Mouse (Mus musculus): ENCODE results near the gene Prkca. TPM values are rescaled to one million over a fixed set of nuclear protein-coding genes. Genes with fewer than 3 reads are reported as not detected.

Prkca gene
- polyA plus RNA-seq, 1 experiment from 2014 or later, result 19.8 TPM

GRCm38 (mm10) chr11:108299913-108300312 is 43.8 kb downstream of the Prkca start:
- H3K4me2 ChIP-seq (ENCODE audit: low read length), result no peak overlapping the region
- H3K36me3 ChIP-seq (ENCODE audit: control insufficient read depth, insufficient read depth, low read length), result no peaks in the 10 kb centered on the region
- H3K27me3 ChIP-seq (replicated peaks; ENCODE audit: control insufficient read depth, insufficient read depth, low read length), result no peaks in the 10 kb centered on the region
- H3K4me3 ChIP-seq (ENCODE audit: low read depth, low read length), result no peak overlapping the region
- DNase-seq (ENCODE audit: low spot score), result no peak
- WGBS, result 64% methylated on average over 10 of the region's 10 CpGs
- ATAC-seq (replicated peaks; ENCODE audit: low FRiP score, low TSS enrichment, low read depth), result no peak; the same call in 1 of the 2 replicates
- H3K9me3 ChIP-seq (ENCODE audit: control insufficient read depth, low read length), result no peaks in the 10 kb centered on the region
- peaks cover 12% of the 10 kb centered on the region for H3K4me1 ChIP-seq (replicated peaks; ENCODE audit: control insufficient read depth, insufficient read depth, low read length)
- no peak overlapping the region for H3K27ac ChIP-seq (ENCODE audit: low read depth)
- no peak overlapping the region for H3K9ac ChIP-seq (ENCODE audit: low read length)

- DNase-seq (ENCODE audit: low spot score) (no peak), ATAC-seq (replicated peaks; ENCODE audit: low FRiP score, low TSS enrichment, low read depth) (no peak)
- Histone ChIP-seq H3K4me3 (ENCODE audit: low read depth, low read length) (no peak overlapping the region), H3K9ac (ENCODE audit: low read length) (no peak overlapping the region), H3K4me2 (ENCODE audit: low read length) (no peak overlapping the region), H3K27ac (ENCODE audit: low read depth) (no peak overlapping the region), H3K27me3 (replicated peaks; ENCODE audit: control insufficient read depth, insufficient read depth, low read length) (no peaks in the 10 kb centered on the region), H3K36me3 (ENCODE audit: control insufficient read depth, insufficient read depth, low read length) (no peaks in the 10 kb centered on the region), H3K9me3 (ENCODE audit: control insufficient read depth, low read length) (no peaks in the 10 kb centered on the region), H3K4me1 (replicated peaks; ENCODE audit: control insufficient read depth, insufficient read depth, low read length) (peaks cover 12% of the 10 kb centered on the region)
- WGBS, result 65% methylated on average over 8 of the region's 8 CpGs
Observed at GRCm38 (mm10) chr11:108297956-108298355, 45.8 kb downstream of the Prkca start.

- no peak overlapping the region for H3K4me2 ChIP-seq (ENCODE audit: low read length)
- no peaks in the 10 kb centered on the region for H3K36me3 ChIP-seq (ENCODE audit: control insufficient read depth, insufficient read depth, low read length)
- peaks cover 4% of the 10 kb centered on the region for H3K4me1 ChIP-seq (replicated peaks; ENCODE audit: control insufficient read depth, insufficient read depth, low read length)
- no peak overlapping the region for H3K9ac ChIP-seq (ENCODE audit: low read length)
- H3K27ac ChIP-seq (ENCODE audit: low read depth), result no peak overlapping the region
- no peak overlapping the region for H3K4me3 ChIP-seq (ENCODE audit: low read depth, low read length)
- ATAC-seq (replicated peaks; ENCODE audit: low FRiP score, low TSS enrichment, low read depth) (no peak), DNase-seq (ENCODE audit: low spot score) (no peak)
- H3K27me3 ChIP-seq (replicated peaks; ENCODE audit: control insufficient read depth, insufficient read depth, low read length), result no peaks in the 10 kb centered on the region
- no peaks in the 10 kb centered on the region for H3K9me3 ChIP-seq (ENCODE audit: control insufficient read depth, low read length)
Observed at GRCm38 (mm10) chr11:108295373-108295772, 48.4 kb downstream of the Prkca start.

- WGBS, result 85% methylated on average over 12 of the region's 12 CpGs
- Histone ChIP-seq H3K27ac (ENCODE audit: low read depth) (no peak overlapping the region), H3K36me3 (ENCODE audit: control insufficient read depth, insufficient read depth, low read length) (no peaks in the 10 kb centered on the region), H3K9me3 (ENCODE audit: control insufficient read depth, low read length) (no peaks in the 10 kb centered on the region), H3K9ac (ENCODE audit: low read length) (no peak overlapping the region), H3K4me1 (replicated peaks; ENCODE audit: control insufficient read depth, insufficient read depth, low read length) (no peaks in the 10 kb centered on the region), H3K4me2 (ENCODE audit: low read length) (no peak overlapping the region), H3K4me3 (ENCODE audit: low read depth, low read length) (no peak overlapping the region), H3K27me3 (replicated peaks; ENCODE audit: control insufficient read depth, insufficient read depth, low read length) (no peaks in the 10 kb centered on the region)
- ATAC-seq (replicated peaks; ENCODE audit: low FRiP score, low TSS enrichment, low read depth), result no peak
- no peak for DNase-seq (ENCODE audit: low spot score)
Observed at GRCm38 (mm10) chr11:108294305-108294813, 49.4 kb downstream of the Prkca start.

GRCm38 (mm10) chr11:108293843-108294242 is 49.9 kb downstream of the Prkca start:
- ATAC-seq (replicated peaks; ENCODE audit: low FRiP score, low TSS enrichment, low read depth) (no peak), DNase-seq (ENCODE audit: low spot score) (no peak)
- no peak overlapping the region for H3K27ac ChIP-seq (ENCODE audit: low read depth)
- H3K9ac ChIP-seq (ENCODE audit: low read length), result no peak overlapping the region
- H3K4me2 ChIP-seq (ENCODE audit: low read length), result no peak overlapping the region
- H3K4me1 ChIP-seq (replicated peaks; ENCODE audit: control insufficient read depth, insufficient read depth, low read length), result no peaks in the 10 kb centered on the region
- no peaks in the 10 kb centered on the region for H3K36me3 ChIP-seq (ENCODE audit: control insufficient read depth, insufficient read depth, low read length)
- 63% methylated on average over 3 of the region's 3 CpGs for WGBS
- H3K4me3 ChIP-seq (ENCODE audit: low read depth, low read length), result no peak overlapping the region
- no peaks in the 10 kb centered on the region for H3K9me3 ChIP-seq (ENCODE audit: control insufficient read depth, low read length)
- H3K27me3 ChIP-seq (replicated peaks; ENCODE audit: control insufficient read depth, insufficient read depth, low read length), result no peaks in the 10 kb centered on the region

- ATAC-seq (replicated peaks; ENCODE audit: low FRiP score, low TSS enrichment, low read depth) (no peak), DNase-seq (ENCODE audit: low spot score) (no peak)
- WGBS, result 88% methylated on average over 5 of the region's 5 CpGs
- Histone ChIP-seq H3K27me3 (replicated peaks; ENCODE audit: control insufficient read depth, insufficient read depth, low read length) (no peaks in the 10 kb centered on the region), H3K27ac (ENCODE audit: low read depth) (no peak overlapping the region), H3K4me1 (replicated peaks; ENCODE audit: control insufficient read depth, insufficient read depth, low read length) (0 out of 2 replicates have a peak, but pooled peaks cover 5% of the 10 kb centered on the region), H3K36me3 (ENCODE audit: control insufficient read depth, insufficient read depth, low read length) (no peaks in the 10 kb centered on the region), H3K9me3 (ENCODE audit: control insufficient read depth, low read length) (no peaks in the 10 kb centered on the region), H3K4me2 (ENCODE audit: low read length) (no peak overlapping the region), H3K4me3 (ENCODE audit: low read depth, low read length) (no peak overlapping the region), H3K9ac (ENCODE audit: low read length) (no peak overlapping the region)
Observed at GRCm38 (mm10) chr11:108289192-108289591, 54.5 kb downstream of the Prkca start.

- Histone ChIP-seq H3K4me3 (ENCODE audit: low read depth, low read length) (no peak overlapping the region), H3K4me2 (ENCODE audit: low read length) (no peak overlapping the region), H3K4me1 (replicated peaks; ENCODE audit: control insufficient read depth, insufficient read depth, low read length) (0 out of 2 replicates have a peak, but pooled peaks cover 7% of the 10 kb centered on the region), H3K9me3 (ENCODE audit: control insufficient read depth, low read length) (no peaks in the 10 kb centered on the region), H3K27me3 (replicated peaks; ENCODE audit: control insufficient read depth, insufficient read depth, low read length) (no peaks in the 10 kb centered on the region), H3K27ac (ENCODE audit: low read depth) (no peak overlapping the region), H3K9ac (ENCODE audit: low read length) (no peak overlapping the region), H3K36me3 (ENCODE audit: control insufficient read depth, insufficient read depth, low read length) (no peaks in the 10 kb centered on the region)
- ATAC-seq (replicated peaks; ENCODE audit: low FRiP score, low TSS enrichment, low read depth) (no peak), DNase-seq (ENCODE audit: low spot score) (no peak)
- 63% methylated on average over 2 of the region's 2 CpGs for WGBS
Observed at GRCm38 (mm10) chr11:108287321-108287720, 56.4 kb downstream of the Prkca start.

GRCm38 (mm10) chr11:108285046-108285445 is 58.7 kb downstream of the Prkca start:
- Histone ChIP-seq H3K4me2 (ENCODE audit: low read length) (no peak overlapping the region), H3K27me3 (replicated peaks; ENCODE audit: control insufficient read depth, insufficient read depth, low read length) (no peaks in the 10 kb centered on the region), H3K4me1 (replicated peaks; ENCODE audit: control insufficient read depth, insufficient read depth, low read length) (0 out of 2 replicates have a peak, but pooled peaks cover 7% of the 10 kb centered on the region), H3K4me3 (ENCODE audit: low read depth, low read length) (no peak overlapping the region), H3K36me3 (ENCODE audit: control insufficient read depth, insufficient read depth, low read length) (no peaks in the 10 kb centered on the region), H3K9me3 (ENCODE audit: control insufficient read depth, low read length) (no peaks in the 10 kb centered on the region), H3K27ac (ENCODE audit: low read depth) (no peak overlapping the region), H3K9ac (ENCODE audit: low read length) (no peak overlapping the region)
- DNase-seq (ENCODE audit: low spot score) (no peak), ATAC-seq (replicated peaks; ENCODE audit: low FRiP score, low TSS enrichment, low read depth) (no peak)
- 58% methylated on average over 5 of the region's 5 CpGs for WGBS

- H3K4me3 ChIP-seq (ENCODE audit: low read depth, low read length), result no peak overlapping the region
Observed at GRCm38 (mm10) chr11:108282850-108283459, 60.8 kb downstream of the Prkca start.

More at GRCm38 (mm10) chr11:108282850-108283459, 60.8 kb downstream of the Prkca start:
- no peak for ATAC-seq (replicated peaks; ENCODE audit: low FRiP score, low TSS enrichment, low read depth)
- Histone ChIP-seq H3K27me3 (replicated peaks; ENCODE audit: control insufficient read depth, insufficient read depth, low read length) (no peaks in the 10 kb centered on the region), H3K36me3 (ENCODE audit: control insufficient read depth, insufficient read depth, low read length) (no peaks in the 10 kb centered on the region), H3K4me1 (replicated peaks; ENCODE audit: control insufficient read depth, insufficient read depth, low read length) (0 out of 2 replicates have a peak, but pooled peaks cover 7% of the 10 kb centered on the region), H3K9ac (ENCODE audit: low read length) (no peak overlapping the region), H3K9me3 (ENCODE audit: control insufficient read depth, low read length) (no peaks in the 10 kb centered on the region), H3K27ac (ENCODE audit: low read depth) (no peak overlapping the region), H3K4me2 (ENCODE audit: low read length) (no peak overlapping the region)
- no peak for DNase-seq (ENCODE audit: low spot score)
- 39% methylated on average over 1 of the region's 1 CpGs for WGBS
